Mouse (Mus musculus): Measurements from ENCODE around the gene Lkaaear1. TPM values are rescaled to one million over a fixed set of nuclear protein-coding genes. Genes with fewer than 3 reads are reported as not detected.
A peak's percentile ranks its signal among the peaks of the same experiment; 100 is the strongest.

Gene Lkaaear1
- polyA plus RNA-seq, 1 experiment: not detected

DNA sequence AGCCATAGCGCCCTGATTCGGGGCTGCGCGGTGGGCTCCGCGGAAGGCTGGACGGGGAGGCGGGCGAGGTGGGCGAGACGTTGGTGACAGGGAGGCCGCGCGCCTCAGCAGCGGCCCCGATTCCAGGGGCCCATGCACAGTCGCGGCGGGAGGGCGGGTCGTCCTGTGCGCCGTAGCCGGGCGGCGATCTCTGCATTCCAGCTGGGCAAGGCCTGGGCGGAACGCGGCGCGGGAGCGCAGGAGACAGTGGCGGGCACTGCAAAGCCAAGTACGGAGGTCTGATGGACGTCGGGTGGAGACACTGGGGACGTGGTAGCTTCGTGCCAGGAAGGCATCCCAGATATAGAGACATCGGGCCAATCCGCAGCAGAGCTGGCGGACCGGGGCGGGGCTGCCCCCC, 26.9 kb downstream of the Lkaaear1 start, which contains the start of gene Sox18:
Gene Sox18 (minus strand): TSS at position 315 of the 400 bp plus-strand sequence.
- TF ChIP-seq CTCF (IDR thresholded peaks at IDR 0.05; ENCODE audit: extremely low read depth, insufficient read length, insufficient replicate concordance, low read depth, low read length): no peak
- TF ChIP-seq POLR2A (IDR thresholded peaks at IDR 0.05; ENCODE audit: low read depth, low read length): no peak
- Histone ChIP-seq H3K27me3 (ENCODE audit: control insufficient read depth, insufficient read depth, low read length) (peaks cover 56% of the 10 kb centered on the region), H3K36me3 (ENCODE audit: control insufficient read depth, insufficient read depth, low read length) (no peaks in the 10 kb centered on the region), H3K27ac (ENCODE audit: insufficient read depth, low read depth, low read length) (no peak within 1 kb of the TSS; the same call in 1 of the 2 replicates), H3K4me1 (ENCODE audit: control insufficient read depth, insufficient read depth, insufficient read length, low read length) (no peaks in the 10 kb centered on the region; the same call in 1 of the 2 replicates), H3K4me3 (ENCODE audit: low read depth, low read length) (peak within 1 kb of the TSS; percentile 50)
- WGBS: 1% methylated on average over 43 of the region's 43 CpGs

- TF ChIP-seq CTCF (IDR thresholded peaks at IDR 0.05; ENCODE audit: extremely low read depth, insufficient read length, insufficient replicate concordance, low read depth, low read length) (no peak), POLR2A (IDR thresholded peaks at IDR 0.05; ENCODE audit: low read depth, low read length) (no peak)
- Histone ChIP-seq H3K4me3 (ENCODE audit: low read depth, low read length) (peak overlapping the region; percentile 50), H3K36me3 (ENCODE audit: control insufficient read depth, insufficient read depth, low read length) (no peaks in the 10 kb centered on the region), H3K27me3 (ENCODE audit: control insufficient read depth, insufficient read depth, low read length) (peaks cover 53% of the 10 kb centered on the region), H3K4me1 (ENCODE audit: control insufficient read depth, insufficient read depth, insufficient read length, low read length) (no peaks in the 10 kb centered on the region; the same call in 1 of the 2 replicates), H3K27ac (ENCODE audit: insufficient read depth, low read depth, low read length) (no peak overlapping the region)
- 2% methylated on average over 41 of the region's 41 CpGs for WGBS
Measured at GRCm38 (mm10) chr2:181670913-181671311, 27.3 kb downstream of the Lkaaear1 start.

DNA sequence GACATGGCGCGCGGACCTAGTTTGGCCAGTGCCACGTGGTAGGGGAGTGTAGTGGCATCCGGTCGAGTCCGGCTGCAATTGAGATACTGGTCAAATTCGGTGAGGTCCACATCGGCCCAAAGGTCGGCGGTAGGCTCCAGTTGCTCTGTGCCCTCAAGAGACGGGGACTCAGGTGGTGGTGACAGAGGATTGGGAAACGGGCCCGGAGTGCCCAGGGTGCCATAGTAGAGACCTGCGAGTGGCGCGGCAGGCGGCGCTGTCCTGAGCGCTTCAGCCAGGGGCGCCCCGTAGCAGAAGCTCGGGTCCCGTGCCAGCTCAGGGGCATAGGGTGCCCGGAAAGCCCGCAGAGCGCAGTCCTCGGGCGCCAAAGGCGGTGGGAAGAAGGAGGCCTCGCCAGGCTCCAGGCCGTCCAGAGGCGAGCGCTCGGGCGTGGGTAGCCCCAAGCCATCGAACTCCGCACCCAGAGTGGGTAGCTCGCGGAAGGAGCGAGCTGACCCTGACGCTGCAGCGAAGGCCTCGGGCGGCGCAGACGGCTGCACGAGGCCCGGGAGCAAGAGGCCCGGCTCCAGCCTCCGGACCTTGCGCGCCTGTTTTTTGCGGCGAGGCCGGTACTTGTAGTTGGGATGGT, 27.8 kb downstream of the Lkaaear1 start:
- 6% methylated on average over 56 of the region's 56 CpGs for WGBS
- Histone ChIP-seq H3K27me3 (ENCODE audit: control insufficient read depth, insufficient read depth, low read length) (peaks cover 48% of the 10 kb centered on the region), H3K4me3 (ENCODE audit: low read depth, low read length) (peak overlapping the region; percentile 50), H3K27ac (ENCODE audit: insufficient read depth, low read depth, low read length) (no peak overlapping the region), H3K4me1 (ENCODE audit: control insufficient read depth, insufficient read depth, insufficient read length, low read length) (no peaks in the 10 kb centered on the region; the same call in 1 of the 2 replicates), H3K36me3 (ENCODE audit: control insufficient read depth, insufficient read depth, low read length) (no peaks in the 10 kb centered on the region)
- TF ChIP-seq CTCF (IDR thresholded peaks at IDR 0.05; ENCODE audit: extremely low read depth, insufficient read length, insufficient replicate concordance, low read depth, low read length) (no peak), POLR2A (IDR thresholded peaks at IDR 0.05; ENCODE audit: low read depth, low read length) (no peak)

GRCm38 (mm10) chr2:181663298-181663630, 35.0 kb downstream of the Lkaaear1 start:
- no peak for TF ChIP-seq POLR2A (IDR thresholded peaks at IDR 0.05; ENCODE audit: low read depth, low read length)
- no peak for TF ChIP-seq CTCF (IDR thresholded peaks at IDR 0.05; ENCODE audit: extremely low read depth, insufficient read length, insufficient replicate concordance, low read depth, low read length)
- no peak overlapping the region for H3K4me3 ChIP-seq (ENCODE audit: low read depth, low read length)
- H3K27me3 ChIP-seq (ENCODE audit: control insufficient read depth, insufficient read depth, low read length): peaks cover 14% of the 10 kb centered on the region
- H3K36me3 ChIP-seq (ENCODE audit: control insufficient read depth, insufficient read depth, low read length): no peaks in the 10 kb centered on the region
- 36% methylated on average over 4 of the region's 4 CpGs for WGBS
- no peaks in the 10 kb centered on the region for H3K4me1 ChIP-seq (ENCODE audit: control insufficient read depth, insufficient read depth, insufficient read length, low read length)
- no peak overlapping the region for H3K27ac ChIP-seq (ENCODE audit: insufficient read depth, low read depth, low read length)

GRCm38 (mm10) chr2:181662620-181663297, 35.5 kb downstream of the Lkaaear1 start:
- Histone ChIP-seq H3K4me3 (ENCODE audit: low read depth, low read length) (no peak overlapping the region), H3K27ac (ENCODE audit: insufficient read depth, low read depth, low read length) (no peak overlapping the region), H3K4me1 (ENCODE audit: control insufficient read depth, insufficient read depth, insufficient read length, low read length) (no peaks in the 10 kb centered on the region), H3K27me3 (ENCODE audit: control insufficient read depth, insufficient read depth, low read length) (peaks cover 14% of the 10 kb centered on the region), H3K36me3 (ENCODE audit: control insufficient read depth, insufficient read depth, low read length) (no peaks in the 10 kb centered on the region)
- WGBS: 91% methylated on average over 3 of the region's 3 CpGs
- TF ChIP-seq POLR2A (IDR thresholded peaks at IDR 0.05; ENCODE audit: low read depth, low read length) (no peak), CTCF (IDR thresholded peaks at IDR 0.05; ENCODE audit: extremely low read depth, insufficient read length, insufficient replicate concordance, low read depth, low read length) (no peak)

- TF ChIP-seq CTCF (IDR thresholded peaks at IDR 0.05; ENCODE audit: extremely low read depth, insufficient read length, insufficient replicate concordance, low read depth, low read length) (no peak; the same call in 1 of the 2 replicates), POLR2A (IDR thresholded peaks at IDR 0.05; ENCODE audit: low read depth, low read length) (no peak)
- WGBS: 28% methylated on average over 9 of the region's 9 CpGs
- no peaks in the 10 kb centered on the region for H3K4me1 ChIP-seq (ENCODE audit: control insufficient read depth, insufficient read depth, insufficient read length, low read length)
- peaks cover 19% of the 10 kb centered on the region for H3K36me3 ChIP-seq (ENCODE audit: control insufficient read depth, insufficient read depth, low read length)
- peaks cover 20% of the 10 kb centered on the region for H3K27me3 ChIP-seq (ENCODE audit: control insufficient read depth, insufficient read depth, low read length)
- no peak overlapping the region for H3K27ac ChIP-seq (ENCODE audit: insufficient read depth, low read depth, low read length)
- H3K4me3 ChIP-seq (ENCODE audit: low read depth, low read length): no peak overlapping the region
Measured at GRCm38 (mm10) chr2:181659609-181660055, 38.6 kb downstream of the Lkaaear1 start.

DNA sequence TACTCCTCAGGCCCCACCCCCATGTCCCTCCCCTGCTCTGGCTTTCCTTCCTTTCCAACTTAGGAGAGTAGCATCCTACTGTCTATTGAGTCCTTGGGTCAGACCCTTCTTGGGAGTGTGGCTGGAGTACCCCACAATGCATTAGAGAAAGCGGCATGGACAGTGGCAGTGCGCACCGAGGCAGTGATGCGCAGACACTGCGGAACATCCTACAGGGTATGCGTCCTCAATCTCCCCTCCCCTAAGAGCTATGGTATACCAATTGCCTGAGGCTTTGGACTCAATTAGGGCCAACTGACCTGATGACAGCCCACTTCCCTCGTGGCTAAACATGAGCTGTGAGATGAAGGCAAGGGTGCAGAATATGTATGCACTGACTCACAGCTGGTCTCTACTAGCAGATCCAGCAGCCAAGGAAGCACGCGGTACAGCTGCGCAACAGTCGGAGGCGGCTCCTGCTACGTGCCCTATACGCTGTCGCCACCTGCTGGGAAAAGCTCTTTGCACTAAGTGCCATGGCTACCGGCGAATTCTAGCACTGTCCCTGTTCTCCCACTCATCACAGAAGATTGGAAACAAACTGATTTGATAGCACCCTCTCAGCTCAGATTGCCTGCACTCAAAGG, 39.2 kb downstream of the Lkaaear1 start:
- no peak overlapping the region for H3K4me3 ChIP-seq (ENCODE audit: low read depth, low read length)
- TF ChIP-seq CTCF (IDR thresholded peaks at IDR 0.05; ENCODE audit: extremely low read depth, insufficient read length, insufficient replicate concordance, low read depth, low read length) (peak; percentile 65), POLR2A (IDR thresholded peaks at IDR 0.05; ENCODE audit: low read depth, low read length) (no peak)
- peaks cover 20% of the 10 kb centered on the region for H3K36me3 ChIP-seq (ENCODE audit: control insufficient read depth, insufficient read depth, low read length)
- peaks cover 20% of the 10 kb centered on the region for H3K27me3 ChIP-seq (ENCODE audit: control insufficient read depth, insufficient read depth, low read length)
- no peak overlapping the region for H3K27ac ChIP-seq (ENCODE audit: insufficient read depth, low read depth, low read length)
- no peaks in the 10 kb centered on the region; the same call in 1 of the 2 replicates for H3K4me1 ChIP-seq (ENCODE audit: control insufficient read depth, insufficient read depth, insufficient read length, low read length)
- WGBS: 43% methylated on average over 17 of the region's 17 CpGs

Measured in small intestine, adult 2 months (tissue).